Mouse (Mus musculus): ENCODE measurements around the gene Uba52. TPM values are rescaled to one million over a fixed set of nuclear protein-coding genes. Genes with fewer than 3 reads are reported as not detected.

Gene Uba52
- polyA plus RNA-seq, 1 experiment from 2014 or later, result 991 TPM

DNA sequence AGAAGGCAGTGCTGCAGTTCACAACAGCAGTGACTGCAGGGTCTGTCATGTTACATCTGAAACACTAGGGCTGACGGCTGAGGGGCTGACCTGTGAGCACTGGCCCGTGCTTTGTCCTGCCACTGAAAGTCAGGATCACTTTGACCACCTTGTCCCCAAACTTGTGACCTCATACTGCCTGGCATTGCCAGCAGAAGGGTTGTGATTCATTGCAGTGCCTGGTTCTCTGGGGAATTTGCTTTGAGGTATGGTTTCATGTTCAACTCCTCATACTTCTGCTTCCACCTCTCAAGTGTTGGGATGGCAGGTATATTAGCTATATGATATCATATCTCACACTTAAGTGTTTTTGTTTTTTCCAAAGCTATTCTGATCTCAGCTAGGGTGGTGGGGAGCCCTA lies 25.1 kb upstream of the Uba52 start:
- ATAC-seq, result no peak
- no peak overlapping the region for H3K4me2 ChIP-seq (ENCODE audit: low read depth, low read length)
- no peaks in the 10 kb centered on the region for H3K27me3 ChIP-seq (replicated peaks; ENCODE audit: control insufficient read depth, insufficient read depth, low read length)
- no peak overlapping the region for H3K4me3 ChIP-seq (ENCODE audit: low read length)
- peaks cover 23% of the 10 kb centered on the region for H3K36me3 ChIP-seq (ENCODE audit: control insufficient read depth, insufficient read depth, low read length)
- no peak overlapping the region for H3K27ac ChIP-seq (ENCODE audit: low read length)
- H3K4me1 ChIP-seq (ENCODE audit: control insufficient read depth, insufficient read depth, low read length), result peaks cover 13% of the 10 kb centered on the region
- H3K9ac ChIP-seq (ENCODE audit: low read depth, low read length), result no peak overlapping the region
- no peaks in the 10 kb centered on the region for H3K9me3 ChIP-seq (ENCODE audit: control insufficient read depth, low read length)
- 91% methylated on average over 2 of the region's 2 CpGs for WGBS

DNA sequence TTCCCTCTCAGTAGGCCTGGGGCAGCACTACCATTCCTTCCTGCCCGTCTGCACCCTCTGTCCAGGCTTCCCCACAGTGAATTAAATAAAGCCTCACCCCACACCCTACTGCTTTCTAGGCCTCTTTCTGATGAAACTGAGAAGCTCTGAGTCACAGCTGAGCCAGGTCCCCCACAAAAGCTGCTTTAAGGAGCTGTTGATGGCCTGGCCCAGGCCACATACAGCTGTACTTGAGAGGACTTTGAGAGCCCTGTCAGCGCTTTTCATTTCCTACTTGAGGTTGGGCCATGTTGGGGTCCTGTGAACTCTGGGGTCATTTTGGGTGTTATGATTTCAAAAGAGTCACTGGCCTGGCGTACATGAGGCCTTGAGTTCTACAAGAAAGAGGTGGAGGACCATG lies 24.6 kb upstream of the Uba52 start:
- peaks cover 25% of the 10 kb centered on the region for H3K36me3 ChIP-seq (ENCODE audit: control insufficient read depth, insufficient read depth, low read length)
- WGBS, result 91% methylated on average over 3 of the region's 3 CpGs

DNA sequence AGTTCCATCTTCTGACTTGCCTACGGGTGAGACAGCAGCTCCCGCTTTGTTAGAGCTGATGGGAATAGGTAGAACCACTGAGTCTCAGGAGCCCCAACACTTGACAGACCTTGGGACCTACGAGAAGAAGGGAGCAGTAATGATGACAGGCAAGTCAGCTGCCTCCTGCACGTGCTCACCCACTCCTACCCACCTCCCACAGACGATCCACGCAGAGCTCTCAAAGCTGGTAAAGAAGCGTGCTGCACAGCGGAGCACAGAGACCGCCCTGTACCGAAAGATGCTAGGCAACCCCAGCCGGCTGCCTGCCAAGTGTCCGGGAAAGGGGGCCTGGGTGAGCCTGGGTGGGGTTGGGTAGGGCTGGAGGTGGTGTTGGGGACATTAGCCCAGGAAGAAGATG lies 23.7 kb upstream of the Uba52 start:
- no peak overlapping the region for H3K4me3 ChIP-seq (ENCODE audit: low read length)
- ATAC-seq, result no peak
- no peak overlapping the region for H3K4me2 ChIP-seq (ENCODE audit: low read depth, low read length)
- peaks cover 12% of the 10 kb centered on the region for H3K4me1 ChIP-seq (ENCODE audit: control insufficient read depth, insufficient read depth, low read length)
- H3K9me3 ChIP-seq (ENCODE audit: control insufficient read depth, low read length), result no peaks in the 10 kb centered on the region
- H3K9ac ChIP-seq (ENCODE audit: low read depth, low read length), result no peak overlapping the region
- H3K27ac ChIP-seq (ENCODE audit: low read length), result no peak overlapping the region
- no peaks in the 10 kb centered on the region for H3K27me3 ChIP-seq (replicated peaks; ENCODE audit: control insufficient read depth, insufficient read depth, low read length)
- WGBS, result 93% methylated on average over 12 of the region's 12 CpGs
- peaks cover 29% of the 10 kb centered on the region for H3K36me3 ChIP-seq (ENCODE audit: control insufficient read depth, insufficient read depth, low read length)

More for the DNA sequence above, 24.6 kb upstream of the Uba52 start:
- H3K9ac ChIP-seq (ENCODE audit: low read depth, low read length), result no peak overlapping the region
- no peak overlapping the region for H3K4me3 ChIP-seq (ENCODE audit: low read length)
- H3K4me2 ChIP-seq (ENCODE audit: low read depth, low read length), result no peak overlapping the region
- H3K4me1 ChIP-seq (ENCODE audit: control insufficient read depth, insufficient read depth, low read length), result peaks cover 8% of the 10 kb centered on the region
- ATAC-seq, result no peak
- H3K27ac ChIP-seq (ENCODE audit: low read length), result no peak overlapping the region
- no peaks in the 10 kb centered on the region for H3K27me3 ChIP-seq (replicated peaks; ENCODE audit: control insufficient read depth, insufficient read depth, low read length)
- H3K9me3 ChIP-seq (ENCODE audit: control insufficient read depth, low read length), result no peaks in the 10 kb centered on the region

DNA sequence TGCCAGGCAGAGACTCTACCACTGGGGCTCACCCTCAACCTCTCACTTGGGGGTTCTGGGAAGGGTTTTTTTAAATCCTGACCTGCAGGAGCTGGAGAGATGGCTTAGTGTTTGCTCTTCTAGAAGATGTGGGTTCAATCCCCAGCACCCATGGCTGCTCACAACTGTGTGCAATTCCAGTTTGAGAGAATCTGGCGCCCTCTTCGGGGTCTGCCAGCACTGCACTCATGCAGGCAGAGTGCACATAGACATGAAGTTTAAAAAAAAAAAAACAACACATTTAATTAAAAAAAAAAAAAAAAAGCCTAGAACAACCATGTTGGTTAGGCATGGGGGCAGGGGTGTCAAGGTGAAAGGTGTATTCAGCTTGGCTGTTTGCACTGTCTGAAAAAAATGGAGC lies 19.7 kb upstream of the Uba52 start:
- no peak overlapping the region for H3K27ac ChIP-seq (ENCODE audit: low read length)
- H3K4me3 ChIP-seq (ENCODE audit: low read length), result no peak overlapping the region
- no peak overlapping the region for H3K4me2 ChIP-seq (ENCODE audit: low read depth, low read length)
- WGBS, result 97% methylated on average over 2 of the region's 2 CpGs
- ATAC-seq, result no peak
- H3K4me1 ChIP-seq (ENCODE audit: control insufficient read depth, insufficient read depth, low read length), result peaks cover 13% of the 10 kb centered on the region
- peaks cover 21% of the 10 kb centered on the region for H3K36me3 ChIP-seq (ENCODE audit: control insufficient read depth, insufficient read depth, low read length)
- H3K9me3 ChIP-seq (ENCODE audit: control insufficient read depth, low read length), result no peaks in the 10 kb centered on the region
- no peaks in the 10 kb centered on the region for H3K27me3 ChIP-seq (replicated peaks; ENCODE audit: control insufficient read depth, insufficient read depth, low read length)
- H3K9ac ChIP-seq (ENCODE audit: low read depth, low read length), result no peak overlapping the region

DNA sequence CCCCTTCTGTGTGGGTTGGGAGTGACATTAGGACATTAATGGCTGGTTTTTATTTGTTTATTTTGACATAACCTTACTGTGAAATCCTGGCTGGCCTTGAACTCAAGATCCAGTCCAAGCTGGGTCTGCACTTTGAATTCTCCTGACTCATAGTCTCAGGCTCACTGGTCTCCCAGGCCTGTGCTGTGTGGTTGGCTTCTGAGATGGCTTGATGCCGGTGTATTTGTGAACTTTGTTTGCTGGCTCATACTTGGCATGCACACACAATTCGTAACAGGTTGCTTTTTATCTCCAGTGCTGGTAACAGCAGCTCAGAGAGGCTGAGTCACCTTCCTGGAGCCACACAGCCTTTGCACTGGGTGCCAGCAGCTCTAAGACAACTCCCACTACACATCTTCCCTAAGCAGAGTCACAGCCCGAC lies 19.1 kb upstream of the Uba52 start:
- Histone ChIP-seq H3K4me2 (ENCODE audit: low read depth, low read length) (no peak overlapping the region), H3K36me3 (ENCODE audit: control insufficient read depth, insufficient read depth, low read length) (peaks cover 21% of the 10 kb centered on the region), H3K4me1 (ENCODE audit: control insufficient read depth, insufficient read depth, low read length) (peaks cover 13% of the 10 kb centered on the region), H3K27ac (ENCODE audit: low read length) (no peak overlapping the region), H3K27me3 (replicated peaks; ENCODE audit: control insufficient read depth, insufficient read depth, low read length) (no peaks in the 10 kb centered on the region), H3K9ac (ENCODE audit: low read depth, low read length) (no peak overlapping the region), H3K9me3 (ENCODE audit: control insufficient read depth, low read length) (no peaks in the 10 kb centered on the region), H3K4me3 (ENCODE audit: low read length) (no peak overlapping the region)
- 96% methylated on average over 3 of the region's 3 CpGs for WGBS
- ATAC-seq, result no peak

DNA sequence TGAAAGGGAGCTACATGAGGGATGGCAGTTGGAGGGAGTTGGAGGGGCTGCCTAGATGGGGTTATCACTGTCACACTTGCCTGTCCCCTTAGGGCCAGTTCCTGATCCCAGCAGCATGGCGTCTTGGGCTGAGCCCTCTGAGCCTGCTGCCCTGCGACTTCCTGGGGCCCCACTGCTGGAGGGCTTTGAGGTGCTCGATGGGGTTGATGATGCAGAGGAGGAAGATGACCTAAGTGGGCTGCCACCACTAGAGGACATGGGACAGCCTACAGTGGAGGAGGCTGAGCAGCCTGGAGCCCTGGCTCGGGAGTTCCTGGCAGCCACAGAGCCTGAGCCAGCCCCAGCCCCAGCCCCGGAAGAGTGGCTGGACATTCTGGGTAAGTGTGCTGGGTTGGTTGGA lies 18.7 kb upstream of the Uba52 start:
- H3K27ac ChIP-seq (ENCODE audit: low read length), result no peak overlapping the region

DNA sequence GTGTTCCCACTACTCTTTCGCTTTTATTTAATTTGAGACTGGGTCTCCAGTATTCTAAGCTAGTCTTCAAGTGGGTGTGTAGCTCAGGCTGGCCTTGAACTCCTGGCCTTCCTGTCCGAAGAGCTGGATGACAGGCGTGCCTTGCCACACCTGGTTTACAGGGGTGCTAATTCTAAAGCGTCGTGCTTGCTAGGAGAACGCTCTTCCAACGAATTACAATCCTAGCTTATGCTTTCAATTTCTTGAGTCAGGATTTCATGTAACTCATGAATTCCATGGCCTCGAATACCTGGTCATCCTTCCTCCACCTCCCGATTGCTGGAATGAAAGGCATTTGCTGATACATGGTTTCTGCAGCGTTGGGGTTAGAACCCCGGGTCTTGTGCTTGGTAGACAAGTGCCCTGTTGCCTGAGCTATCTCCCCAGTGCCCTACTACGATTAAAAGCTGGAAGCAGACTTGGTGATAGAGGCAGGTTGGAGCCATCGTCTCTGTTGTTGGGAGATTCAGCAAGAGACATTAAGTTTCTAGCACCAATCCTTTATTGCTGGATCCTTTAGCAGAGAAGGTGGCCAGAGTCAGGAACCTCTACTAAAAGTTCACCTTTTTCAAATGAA lies 17.7 kb upstream of the Uba52 start:
- Histone ChIP-seq H3K4me1 (ENCODE audit: control insufficient read depth, insufficient read depth, low read length) (peaks cover 16% of the 10 kb centered on the region), H3K36me3 (ENCODE audit: control insufficient read depth, insufficient read depth, low read length) (peaks cover 18% of the 10 kb centered on the region), H3K27ac (ENCODE audit: low read length) (peak overlapping the region; percentile 90), H3K9me3 (ENCODE audit: control insufficient read depth, low read length) (no peaks in the 10 kb centered on the region), H3K9ac (ENCODE audit: low read depth, low read length) (peak overlapping the region; percentile 96), H3K27me3 (replicated peaks; ENCODE audit: control insufficient read depth, insufficient read depth, low read length) (no peaks in the 10 kb centered on the region), H3K4me2 (ENCODE audit: low read depth, low read length) (peak overlapping the region; percentile 77), H3K4me3 (ENCODE audit: low read length) (peak overlapping the region; percentile 92)
- no peak for ATAC-seq
- 24% methylated on average over 13 of the region's 13 CpGs for WGBS

More for the DNA sequence above, 18.7 kb upstream of the Uba52 start:
- peak overlapping the region; percentile 45; the same call in 1 of the 2 replicates for H3K9ac ChIP-seq (ENCODE audit: low read depth, low read length)
- H3K27me3 ChIP-seq (replicated peaks; ENCODE audit: control insufficient read depth, insufficient read depth, low read length), result no peaks in the 10 kb centered on the region
- H3K4me1 ChIP-seq (ENCODE audit: control insufficient read depth, insufficient read depth, low read length), result peaks cover 13% of the 10 kb centered on the region
- no peaks in the 10 kb centered on the region for H3K9me3 ChIP-seq (ENCODE audit: control insufficient read depth, low read length)
- H3K4me3 ChIP-seq (ENCODE audit: low read length), result no peak overlapping the region
- ATAC-seq, result no peak
- 79% methylated on average over 5 of the region's 5 CpGs for WGBS
- H3K36me3 ChIP-seq (ENCODE audit: control insufficient read depth, insufficient read depth, low read length), result peaks cover 20% of the 10 kb centered on the region
- H3K4me2 ChIP-seq (ENCODE audit: low read depth, low read length), result 0 out of 2 replicates have a peak overlapping the region, but pooled peaks have one; percentile 3

DNA sequence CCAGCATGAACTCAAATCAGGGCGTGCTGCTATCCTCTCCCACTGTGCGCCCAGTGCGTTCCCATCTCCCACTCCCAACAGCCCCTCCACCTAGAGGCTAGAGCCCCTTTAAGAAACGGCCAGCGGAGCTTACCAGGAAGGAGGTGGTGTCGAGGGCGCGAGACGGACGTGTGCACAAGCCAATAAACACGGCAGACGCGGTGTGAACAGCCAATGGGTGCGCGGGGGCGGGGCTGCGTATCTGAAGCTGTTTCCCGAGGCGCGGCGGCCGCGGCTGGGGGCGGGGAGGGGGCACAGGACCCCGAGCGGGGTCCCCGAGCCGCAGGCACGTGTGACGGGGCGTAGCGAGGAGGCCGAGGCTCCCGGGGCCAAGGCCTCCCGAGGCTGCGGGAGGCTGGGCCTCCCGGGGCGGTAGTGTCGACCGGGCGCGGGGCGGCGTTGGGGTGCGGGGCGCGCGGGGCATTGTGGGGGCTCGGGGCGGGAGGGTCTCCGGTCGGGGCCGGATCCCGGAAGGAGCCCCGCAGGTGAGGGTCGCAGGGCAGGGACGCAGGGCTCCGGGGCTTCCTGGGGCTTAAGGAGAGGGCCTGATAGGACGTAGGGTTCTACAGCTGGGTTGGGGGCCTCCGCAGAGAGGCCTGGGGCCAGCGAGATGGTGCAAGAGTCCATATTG lies 17.0 kb upstream of the Uba52 start, which contains the start of the genes Fkbp8 and Kxd1:
Fkbp8 (plus strand) TSS at position 213 of the 670 bp plus-strand sequence.
Kxd1 (minus strand) TSS at position 445 of the 670 bp plus-strand sequence.
- Histone ChIP-seq H3K27ac (ENCODE audit: low read length) (peak within 1 kb of the TSS; percentile 90), H3K9me3 (ENCODE audit: control insufficient read depth, low read length) (no peaks in the 10 kb centered on the region), H3K9ac (ENCODE audit: low read depth, low read length) (peak within 1 kb of the TSS; percentile 96), H3K36me3 (ENCODE audit: control insufficient read depth, insufficient read depth, low read length) (peaks cover 16% of the 10 kb centered on the region), H3K4me3 (ENCODE audit: low read length) (peak within 1 kb of the TSS; percentile 92), H3K4me2 (ENCODE audit: low read depth, low read length) (peak within 1 kb of the TSS; percentile 77), H3K4me1 (ENCODE audit: control insufficient read depth, insufficient read depth, low read length) (peaks cover 17% of the 10 kb centered on the region), H3K27me3 (replicated peaks; ENCODE audit: control insufficient read depth, insufficient read depth, low read length) (no peaks in the 10 kb centered on the region)
- ATAC-seq, result peak; percentile 90
- under 1% methylated on average over 55 of the region's 61 CpGs for WGBS

DNA sequence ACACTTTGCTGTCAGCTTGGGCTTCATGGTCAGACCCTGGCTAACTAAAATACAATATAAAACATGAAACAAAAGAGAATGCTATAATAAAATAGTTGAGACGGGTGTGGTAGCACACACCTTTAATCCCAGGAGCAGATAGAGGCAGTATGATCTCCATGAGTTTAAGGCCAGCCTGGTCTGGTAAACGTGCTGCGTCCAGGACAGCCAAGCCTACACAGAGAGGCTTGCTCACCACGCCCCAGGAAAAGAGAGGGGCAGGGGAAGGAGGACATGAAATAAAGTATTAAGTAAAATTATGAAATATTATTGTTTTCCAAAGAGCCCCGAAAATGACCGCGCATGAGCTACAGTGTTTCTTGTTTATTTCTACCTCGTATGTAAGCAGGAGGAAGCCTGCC lies 16.5 kb upstream of the Uba52 start:
- Histone ChIP-seq H3K4me1 (ENCODE audit: control insufficient read depth, insufficient read depth, low read length) (peaks cover 17% of the 10 kb centered on the region), H3K27me3 (replicated peaks; ENCODE audit: control insufficient read depth, insufficient read depth, low read length) (no peaks in the 10 kb centered on the region), H3K4me2 (ENCODE audit: low read depth, low read length) (peak overlapping the region; percentile 61), H3K27ac (ENCODE audit: low read length) (peak overlapping the region; percentile 81), H3K9me3 (ENCODE audit: control insufficient read depth, low read length) (no peaks in the 10 kb centered on the region), H3K36me3 (ENCODE audit: control insufficient read depth, insufficient read depth, low read length) (peaks cover 11% of the 10 kb centered on the region), H3K4me3 (ENCODE audit: low read length) (peak overlapping the region; percentile 92), H3K9ac (ENCODE audit: low read depth, low read length) (peak overlapping the region; percentile 96)
- WGBS, result 2% methylated on average over 8 of the region's 8 CpGs
- peak; percentile 51 for ATAC-seq

All from intestine, embryonic 16.5 days (tissue).